Mouse (Mus musculus) myocyte (in vitro differentiated cells): ENCODE measurements around the gene Pcgf5. TPM values are rescaled to one million over a fixed set of nuclear protein-coding genes. Genes with fewer than 3 reads are reported as not detected.

Experiments
- H3K27me3 ChIP-seq: one replicate; pipeline ENCODE4 v1.6.1; 2011; ENCODE audit not compliant: control insufficient read depth, insufficient read depth, insufficient read length
- H3K36me3 ChIP-seq: one replicate; pipeline ENCODE4 v1.6.1; 2011; ENCODE audit not compliant: control insufficient read depth, insufficient read depth
- H3K4me2 ChIP-seq: one replicate; pipeline ENCODE4 v1.6.1; 2011; ENCODE audit warnings: low read depth, control low read depth
- H3K4me3 ChIP-seq: one replicate; pipeline ENCODE4 v1.5.1; 2011; ENCODE audit warnings: mild to moderate bottlenecking, control low read depth, moderate library complexity
- H3K79me2 ChIP-seq: one replicate; pipeline ENCODE4 v1.6.1; 2011; ENCODE audit not compliant: control insufficient read depth, insufficient read depth
- H3ac ChIP-seq: one replicate; pipeline ENCODE4 v1.6.1; 2011; ENCODE audit not compliant: control insufficient read depth, insufficient read length
- CEBPB ChIP-seq: IDR thresholded peaks from 2 replicates; pipeline ENCODE4 v1.6.1; 2011; ENCODE audit warnings: mild to moderate bottlenecking, moderate library complexity; ENCODE audit not compliant: poor library complexity, insufficient read depth, severe bottlenecking
- E2F4 ChIP-seq: IDR thresholded peaks from one replicate; pipeline ENCODE4 v1.6.1; 2011; ENCODE audit warnings: mild to moderate bottlenecking, control low read depth, moderate library complexity; ENCODE audit not compliant: insufficient read depth
- MAX ChIP-seq: IDR thresholded peaks from one replicate; pipeline ENCODE4 v1.6.1; 2011; ENCODE audit warnings: low read depth, mild to moderate bottlenecking, control low read depth
- MYOD1 ChIP-seq, 3 experiments: IDR thresholded peaks; one replicate each; pipeline ENCODE4 v1.6.1; 2011; ENCODE audit warnings: control low read depth in 2 of 3, low read depth in 2 of 3, mild to moderate bottlenecking in 2 of 3, moderate library complexity in 1 of 3; ENCODE audit not compliant: insufficient read length in 2 of 3, control insufficient read depth in 1 of 3
- MYOG ChIP-seq, 3 experiments: IDR thresholded peaks; one replicate each; pipeline ENCODE4 v1.6.1; 2011; ENCODE audit warnings: control low read depth in 2 of 3, low read depth in 2 of 3, mild to moderate bottlenecking in 2 of 3; ENCODE audit not compliant: insufficient read length in 2 of 3, control insufficient read depth in 1 of 3, insufficient read depth in 1 of 3
- POLR2A ChIP-seq: IDR thresholded peaks from one replicate; pipeline ENCODE4 v1.6.1; 2011; ENCODE audit warnings: low read depth, mild to moderate bottlenecking, control low read depth, moderate library complexity; ENCODE audit not compliant: insufficient read length
- POLR2AphosphoS2 ChIP-seq: IDR thresholded peaks from one replicate; pipeline ENCODE4 v1.6.1; 2011; ENCODE audit warnings: low read depth, control low read depth; ENCODE audit not compliant: insufficient read length
- REST ChIP-seq: IDR thresholded peaks from one replicate; pipeline ENCODE4 v1.6.1; 2011; ENCODE audit warnings: mild to moderate bottlenecking, control low read depth, moderate library complexity; ENCODE audit not compliant: insufficient read depth, insufficient read length
- SRF ChIP-seq: IDR thresholded peaks from one replicate; pipeline ENCODE4 v1.6.1; 2011; ENCODE audit warnings: low read depth; ENCODE audit not compliant: control insufficient read depth, insufficient read length
- TCF12 ChIP-seq: IDR thresholded peaks from one replicate; pipeline ENCODE4 v1.6.1; 2011; ENCODE audit warnings: mild to moderate bottlenecking, control low read depth; ENCODE audit not compliant: poor library complexity, insufficient read depth, severe bottlenecking
- TCF3 ChIP-seq: IDR thresholded peaks from one replicate; pipeline ENCODE4 v1.6.1; 2011; ENCODE audit warnings: low read depth, control low read depth; ENCODE audit not compliant: insufficient read length
- USF1 ChIP-seq: IDR thresholded peaks from one replicate; pipeline ENCODE4 v1.6.1; 2011; ENCODE audit warnings: low read depth, mild to moderate bottlenecking, control low read depth, moderate library complexity
- polyA plus RNA-seq: library from polyadenylated mRNA; unstranded; fragments of >200 nt; fragmentation: generic; extraction: Trizol; gene quantifications from one replicate; pipeline ENCODE4 v1.2.1, GENCODE M21; 2012; ENCODE audit warnings: missing spikeins

Pcgf5 gene
- polyA plus RNA-seq, 1 experiment, result 13.9 TPM

- peak overlapping the region; percentile 37 for H3K4me3 ChIP-seq
- H3ac ChIP-seq, result peak overlapping the region; percentile 32
- peaks cover 14% of the 10 kb centered on the region for H3K36me3 ChIP-seq
- H3K79me2 ChIP-seq, result peaks cover 6% of the 10 kb centered on the region
- H3K4me2 ChIP-seq, result peak overlapping the region; percentile 71
- TF ChIP-seq E2F4, result no peak
- peak; percentile 77 for TF ChIP-seq POLR2A
- peak in 1 of 3 experiments; percentile 11 for TF ChIP-seq MYOG (IDR thresholded peaks at IDR 0.05; ENCODE audit: control insufficient read depth in 1 of 3, insufficient read depth in 1 of 3, insufficient read length in 2 of 3, low read depth in 2 of 3)
- no peak for TF ChIP-seq USF1
- peak; percentile 64 for TF ChIP-seq SRF
- TF ChIP-seq POLR2AphosphoS2, result peak; percentile 81
- H3K27me3 ChIP-seq, result no peaks in the 10 kb centered on the region
Observed at GRCm38 (mm10) chr19:36409280-36409860, 61.3 kb downstream of the Pcgf5 start.

GRCm38 (mm10) chr19:36409861-36410392 lies 61.8 kb downstream of the Pcgf5 start:
- H3K4me2 ChIP-seq, result peak overlapping the region; percentile 81
- no peak for TF ChIP-seq MAX
- peak in 1 of 3 experiments; percentile 42 for TF ChIP-seq MYOD1 (IDR thresholded peaks at IDR 0.05; ENCODE audit: control insufficient read depth in 1 of 3, insufficient read length in 2 of 3, low read depth in 2 of 3)
- TF ChIP-seq SRF, result no peak
- no peak for TF ChIP-seq MYOG (IDR thresholded peaks at IDR 0.05; ENCODE audit: control insufficient read depth in 1 of 3, insufficient read depth in 1 of 3, insufficient read length in 2 of 3, low read depth in 2 of 3)
- TF ChIP-seq E2F4, result no peak
- peaks cover 6% of the 10 kb centered on the region for H3K79me2 ChIP-seq
- peaks cover 18% of the 10 kb centered on the region for H3K36me3 ChIP-seq
- H3ac ChIP-seq, result peak overlapping the region; percentile 32
- H3K4me3 ChIP-seq, result peak overlapping the region; percentile 37
- no peaks in the 10 kb centered on the region for H3K27me3 ChIP-seq

GRCm38 (mm10) chr19:36419885-36420284 lies 71.8 kb downstream of the Pcgf5 start:
- no peak overlapping the region for H3K4me3 ChIP-seq
- no peak overlapping the region for H3ac ChIP-seq
- TF ChIP-seq TCF3 (no peak), SRF (no peak), USF1 (no peak), TCF12 (no peak), POLR2A (no peak), MYOD1 (IDR thresholded peaks at IDR 0.05; ENCODE audit: control insufficient read depth in 1 of 3, insufficient read length in 2 of 3, low read depth in 2 of 3) (no peak), REST (no peak), MAX (no peak), POLR2AphosphoS2 (no peak), MYOG (IDR thresholded peaks at IDR 0.05; ENCODE audit: control insufficient read depth in 1 of 3, insufficient read depth in 1 of 3, insufficient read length in 2 of 3, low read depth in 2 of 3) (no peak), E2F4 (no peak), CEBPB (no peak)
- H3K36me3 ChIP-seq, result no peaks in the 10 kb centered on the region
- H3K4me2 ChIP-seq, result no peak overlapping the region
- H3K79me2 ChIP-seq, result peaks cover 7% of the 10 kb centered on the region
- H3K27me3 ChIP-seq, result no peaks in the 10 kb centered on the region

GRCm38 (mm10) chr19:36427195-36427876 lies 79.2 kb downstream of the Pcgf5 start:
- Histone ChIP-seq H3ac (no peak overlapping the region), H3K79me2 (peaks cover 5% of the 10 kb centered on the region), H3K4me2 (no peak overlapping the region), H3K36me3 (no peaks in the 10 kb centered on the region), H3K4me3 (no peak overlapping the region), H3K27me3 (no peaks in the 10 kb centered on the region)
- TF ChIP-seq POLR2AphosphoS2 (no peak), USF1 (no peak), TCF12 (no peak), MYOG (IDR thresholded peaks at IDR 0.05; ENCODE audit: control insufficient read depth in 1 of 3, insufficient read depth in 1 of 3, insufficient read length in 2 of 3, low read depth in 2 of 3) (no peak), MYOD1 (IDR thresholded peaks at IDR 0.05; ENCODE audit: control insufficient read depth in 1 of 3, insufficient read length in 2 of 3, low read depth in 2 of 3) (no peak), CEBPB (no peak), POLR2A (no peak), REST (no peak), SRF (no peak), E2F4 (no peak), MAX (no peak), TCF3 (no peak)

- Histone ChIP-seq H3ac (no peak overlapping the region), H3K4me2 (no peak overlapping the region), H3K79me2 (peaks cover 5% of the 10 kb centered on the region), H3K4me3 (no peak overlapping the region), H3K36me3 (no peaks in the 10 kb centered on the region), H3K27me3 (no peaks in the 10 kb centered on the region)
- TF ChIP-seq REST (no peak), MYOD1 (IDR thresholded peaks at IDR 0.05; ENCODE audit: control insufficient read depth in 1 of 3, insufficient read length in 2 of 3, low read depth in 2 of 3) (no peak), USF1 (no peak), E2F4 (no peak), POLR2AphosphoS2 (no peak), TCF12 (no peak), MYOG (IDR thresholded peaks at IDR 0.05; ENCODE audit: control insufficient read depth in 1 of 3, insufficient read depth in 1 of 3, insufficient read length in 2 of 3, low read depth in 2 of 3) (no peak), CEBPB (no peak), POLR2A (no peak), MAX (no peak)
Observed at GRCm38 (mm10) chr19:36428116-36428515, 80.0 kb downstream of the Pcgf5 start.
